Mouse (Mus musculus) kidney, embryonic 15.5 days (tissue): ENCODE results near the gene Abca13. TPM values are rescaled to one million over a fixed set of nuclear protein-coding genes. Genes with fewer than 3 reads are reported as not detected.
"Not testable (repeated sequence)": the region's sequence is repeated elsewhere in the genome, so short reads cannot be mapped to it uniquely, and the experiment has no call there.

Experiments used
- ATAC-seq: fragments of 200-750 bp; cut with Nextera tagmentation; replicated peaks from 2 replicates; pipeline ENCODE4 v1.8.0; 2017; ENCODE audit warnings: moderate TSS enrichment; ENCODE audit not compliant: low FRiP score
- H3K27ac ChIP-seq: fragments of 300-500 bp; sonication (generic); 2 replicates; pipeline ENCODE4 v1.5.1; 2015; ENCODE audit warnings: mild to moderate bottlenecking, inconsistent platforms
- H3K27me3 ChIP-seq: fragments of 300-500 bp; sonication (generic); 2 replicates; pipeline ENCODE4 v1.6.1; 2015; ENCODE audit warnings: inconsistent platforms
- H3K36me3 ChIP-seq: fragments of 300-500 bp; sonication (generic); 2 replicates; pipeline ENCODE4 v1.6.1; 2015; ENCODE audit warnings: inconsistent platforms
- H3K4me1 ChIP-seq: fragments of 300-500 bp; sonication (generic); 2 replicates; pipeline ENCODE4 v1.6.1; 2015; ENCODE audit warnings: inconsistent platforms
- H3K4me2 ChIP-seq: fragments of 300-500 bp; sonication (generic); 2 replicates; pipeline ENCODE4 v1.6.1; 2015; ENCODE audit warnings: moderate library complexity, mild to moderate bottlenecking, inconsistent platforms
- H3K4me3 ChIP-seq: fragments of 300-500 bp; sonication (generic); replicated peaks from 2 replicates; pipeline ENCODE4 v1.5.1; 2015; ENCODE audit warnings: mild to moderate bottlenecking, inconsistent platforms
- H3K9ac ChIP-seq: fragments of 300-500 bp; sonication (generic); 2 replicates; pipeline ENCODE4 v1.6.1; 2015; ENCODE audit warnings: mild to moderate bottlenecking, inconsistent platforms
- H3K9me3 ChIP-seq: fragments of 300-500 bp; sonication (generic); replicated peaks from 2 replicates; pipeline ENCODE4 v1.6.1; 2016; ENCODE audit warnings: inconsistent platforms
- WGBS: fragments of 180-500 bp; shearing (Covaris S2); methylation state at CpG from one replicate; pipeline ENCODE4 v1.1.7; 2015; ENCODE audit warnings: mixed read lengths; 5-methylcytosine and 5-hydroxymethylcytosine counted together
- polyA plus RNA-seq: library from polyadenylated mRNA; unstranded; fragments of >200 nt; fragmentation: Nextera tagmentation; extraction: Ambion mirVana; gene quantifications from 2 replicates; pipeline ENCODE4 v1.2.1, GENCODE M21; 2015

The Abca13 gene
- 0.16 and 0.17 TPM in 2 replicates for polyA plus RNA-seq

GRCm38 (mm10) chr11:9191555-9192131 lies at the start of gene Abca13:
TSS of gene Abca13 (plus strand) at chr11:9191942.
- 43% methylated on average over 12 of the region's 12 CpGs for WGBS
- Histone ChIP-seq H3K27me3 (no peaks in the 10 kb centered on the region), H3K4me3 (no peak within 1 kb of the TSS), H3K36me3 (no peaks in the 10 kb centered on the region), H3K9me3 (no peaks in the 10 kb centered on the region), H3K4me1 (peaks cover 5% of the 10 kb centered on the region; the same call in 1 of the 2 replicates), H3K4me2 (no peak within 1 kb of the TSS), H3K27ac (peak within 1 kb of the TSS; percentile 27; the same call in 1 of the 2 replicates), H3K9ac (no peak within 1 kb of the TSS)
- no peak; the same call in 1 of the 2 replicates for ATAC-seq

GRCm38 (mm10) chr11:9145113-9145512 lies 46.6 kb upstream of the Abca13 start:
- Histone ChIP-seq H3K4me3 (no peak overlapping the region), H3K36me3 (no peaks in the 10 kb centered on the region), H3K9ac (no peak overlapping the region), H3K4me2 (no peak overlapping the region), H3K4me1 (no peaks in the 10 kb centered on the region), H3K27ac (no peak overlapping the region), H3K27me3 (no peaks in the 10 kb centered on the region), H3K9me3 (no peaks in the 10 kb centered on the region)
- ATAC-seq: no peak
- WGBS: 84% methylated on average over 2 of the region's 2 CpGs

- Histone ChIP-seq H3K4me3 (no peak overlapping the region), H3K4me1 (no peaks in the 10 kb centered on the region), H3K9me3 (no peaks in the 10 kb centered on the region), H3K36me3 (no peaks in the 10 kb centered on the region), H3K4me2 (no peak overlapping the region), H3K9ac (no peak overlapping the region), H3K27ac (no peak overlapping the region), H3K27me3 (no peaks in the 10 kb centered on the region)
- 94% methylated on average over 4 of the region's 4 CpGs for WGBS
- no peak for ATAC-seq
Measured at GRCm38 (mm10) chr11:9146115-9146514, 45.6 kb upstream of the Abca13 start.

- H3K4me3 ChIP-seq: no peak overlapping the region
- H3K4me2 ChIP-seq: no peak overlapping the region
- H3K9ac ChIP-seq: no peak overlapping the region
- H3K27me3 ChIP-seq: no peaks in the 10 kb centered on the region
- no peaks in the 10 kb centered on the region for H3K36me3 ChIP-seq
- no peaks in the 10 kb centered on the region for H3K4me1 ChIP-seq
- no peak for ATAC-seq
- H3K27ac ChIP-seq: no peak overlapping the region
- H3K9me3 ChIP-seq: no peaks in the 10 kb centered on the region
- 79% methylated on average over 1 of the region's 1 CpGs for WGBS
Measured at GRCm38 (mm10) chr11:9146683-9147082, 45.1 kb upstream of the Abca13 start.

GRCm38 (mm10) chr11:9148206-9148605 lies 43.5 kb upstream of the Abca13 start:
- ATAC-seq: no peak
- no peak overlapping the region for H3K4me3 ChIP-seq
- 70% methylated on average over 2 of the region's 2 CpGs for WGBS

GRCm38 (mm10) chr11:9150403-9150802 lies 41.3 kb upstream of the Abca13 start:
- H3K4me3 ChIP-seq, H3K27ac ChIP-seq, H3K27me3 ChIP-seq, H3K9ac ChIP-seq, H3K4me1 ChIP-seq, H3K36me3 ChIP-seq, ATAC-seq, H3K9me3 ChIP-seq, H3K4me2 ChIP-seq: not testable (repeated sequence)
- WGBS: 80% methylated on average over 25 of the region's 25 CpGs

More at GRCm38 (mm10) chr11:9148206-9148605, 43.5 kb upstream of the Abca13 start:
- Histone ChIP-seq H3K4me2 (no peak overlapping the region), H3K9me3 (no peaks in the 10 kb centered on the region), H3K27ac (no peak overlapping the region), H3K36me3 (no peaks in the 10 kb centered on the region), H3K4me1 (no peaks in the 10 kb centered on the region), H3K27me3 (no peaks in the 10 kb centered on the region), H3K9ac (no peak overlapping the region)

GRCm38 (mm10) chr11:9159953-9160352 lies 31.8 kb upstream of the Abca13 start:
- Histone ChIP-seq H3K4me3 (no peak overlapping the region), H3K9me3 (no peaks in the 10 kb centered on the region), H3K4me2 (no peak overlapping the region), H3K36me3 (no peaks in the 10 kb centered on the region), H3K27ac (no peak overlapping the region), H3K9ac (no peak overlapping the region), H3K27me3 (no peaks in the 10 kb centered on the region), H3K4me1 (no peaks in the 10 kb centered on the region)
- WGBS: 33% methylated on average over 3 of the region's 3 CpGs
- peak; percentile 89 for ATAC-seq

GRCm38 (mm10) chr11:9167331-9167730 lies 24.4 kb upstream of the Abca13 start:
- Histone ChIP-seq H3K4me1 (no peaks in the 10 kb centered on the region), H3K27ac (no peak overlapping the region), H3K4me2 (no peak overlapping the region), H3K9ac (no peak overlapping the region), H3K9me3 (no peaks in the 10 kb centered on the region), H3K4me3 (no peak overlapping the region), H3K27me3 (no peaks in the 10 kb centered on the region), H3K36me3 (no peaks in the 10 kb centered on the region)
- no peak for ATAC-seq
- 82% methylated on average over 2 of the region's 2 CpGs for WGBS

GRCm38 (mm10) chr11:9181477-9181876 lies 10.3 kb upstream of the Abca13 start:
- Histone ChIP-seq H3K27ac (no peak overlapping the region), H3K36me3 (no peaks in the 10 kb centered on the region), H3K9ac (no peak overlapping the region), H3K27me3 (no peaks in the 10 kb centered on the region), H3K9me3 (no peaks in the 10 kb centered on the region), H3K4me1 (no peaks in the 10 kb centered on the region), H3K4me2 (no peak overlapping the region), H3K4me3 (no peak overlapping the region)
- WGBS: 84% methylated on average over 1 of the region's 1 CpGs
- no peak for ATAC-seq

GRCm38 (mm10) chr11:9189471-9189870 lies 2.3 kb upstream of the Abca13 start:
- not testable (repeated sequence) for H3K4me3 ChIP-seq, H3K36me3 ChIP-seq, H3K9ac ChIP-seq, H3K9me3 ChIP-seq, ATAC-seq, H3K27me3 ChIP-seq, H3K27ac ChIP-seq, H3K4me2 ChIP-seq, H3K4me1 ChIP-seq

- WGBS: 41% methylated on average over 11 of the region's 11 CpGs
- H3K27me3 ChIP-seq: no peaks in the 10 kb centered on the region
- ATAC-seq: peak; percentile 82
Measured at GRCm38 (mm10) chr11:9190772-9191554, 779 bp upstream of the Abca13 start.

GRCm38 (mm10) chr11:9194861-9195260 lies 3.1 kb downstream of the Abca13 start:
- H3K9me3 ChIP-seq: no peaks in the 10 kb centered on the region
- H3K27ac ChIP-seq: no peak overlapping the region
- H3K27me3 ChIP-seq: no peaks in the 10 kb centered on the region
- no peak overlapping the region for H3K4me3 ChIP-seq
- H3K36me3 ChIP-seq: no peaks in the 10 kb centered on the region
- no peak overlapping the region for H3K4me2 ChIP-seq
- WGBS: 92% methylated on average over 3 of the region's 3 CpGs
- peaks cover 5% of the 10 kb centered on the region; the same call in 1 of the 2 replicates for H3K4me1 ChIP-seq
- H3K9ac ChIP-seq: no peak overlapping the region
- no peak for ATAC-seq

More at GRCm38 (mm10) chr11:9190772-9191554, 779 bp upstream of the Abca13 start:
- H3K4me1 ChIP-seq: peaks cover 5% of the 10 kb centered on the region; the same call in 1 of the 2 replicates
- H3K36me3 ChIP-seq: no peaks in the 10 kb centered on the region
- H3K4me2 ChIP-seq: no peak overlapping the region
- peak overlapping the region; percentile 27; the same call in 1 of the 2 replicates for H3K27ac ChIP-seq
- no peak overlapping the region for H3K4me3 ChIP-seq
- H3K9me3 ChIP-seq: no peaks in the 10 kb centered on the region
- H3K9ac ChIP-seq: no peak overlapping the region
